Mouse (Mus musculus) brown adipose tissue, adult 24 weeks (tissue): ENCODE results near the gene Krt16. TPM values are rescaled to one million over a fixed set of nuclear protein-coding genes. Genes with fewer than 3 reads are reported as not detected.
"Not testable (repeated sequence)": the region's sequence is repeated elsewhere in the genome, so short reads cannot be mapped to it uniquely, and the experiment has no call there.

ENCODE experiments used
- H3K27ac ChIP-seq: fragments of 200-500 bp; replicated peaks from 2 replicates; pipeline ENCODE4 v1.5.1; 2012; ENCODE audit warnings: low read depth, mild to moderate bottlenecking, low read length
- H3K4me1 ChIP-seq: fragments of 200-500 bp; 2 replicates; pipeline ENCODE4 v1.6.1; 2012; ENCODE audit warnings: low read length, mixed read lengths; ENCODE audit not compliant: control insufficient read depth, insufficient read depth, insufficient read length
- H3K4me3 ChIP-seq: fragments of 200-500 bp; 2 replicates; pipeline ENCODE4 v1.5.1; 2012; ENCODE audit warnings: low read depth, mild to moderate bottlenecking, low read length, moderate library complexity; ENCODE audit not compliant: insufficient read depth
- polyA plus RNA-seq: library from polyadenylated mRNA; stranded (reverse); fragments of >200 nt; gene quantifications from 2 replicates; pipeline ENCODE4 v1.2.4, GENCODE M21; 2012; ENCODE audit not compliant: missing spikeins, insufficient read depth, insufficient read length

Gene Krt16
- polyA plus RNA-seq, 1 experiment = not detected

GRCm38 (mm10) chr11:100269821-100270332 is 21.2 kb upstream of the Krt16 start, which contains the start of gene Krt42:
Gene Krt42, minus strand, starts transcription at chr11:100269871.
- Histone ChIP-seq H3K4me3 (no peak within 1 kb of the TSS), H3K27ac (no peak within 1 kb of the TSS), H3K4me1 (no peaks in the 10 kb centered on the region)

GRCm38 (mm10) chr11:100262058-100262980 is 13.6 kb upstream of the Krt16 start:
- Histone ChIP-seq H3K4me1 (no peaks in the 10 kb centered on the region), H3K27ac (no peak overlapping the region), H3K4me3 (no peak overlapping the region)

- Histone ChIP-seq H3K4me1 (no peaks in the 10 kb centered on the region), H3K4me3 (no peak overlapping the region), H3K27ac (no peak overlapping the region)
Measured at GRCm38 (mm10) chr11:100261235-100261605, 12.5 kb upstream of the Krt16 start.

GRCm38 (mm10) chr11:100260514-100261234 is 12.0 kb upstream of the Krt16 start, which contains the start of gene Krt17:
Gene Krt17, minus strand, starts transcription at chr11:100261029.
- H3K4me1 ChIP-seq = no peaks in the 10 kb centered on the region

GRCm38 (mm10) chr11:100259079-100259478 is 10.4 kb upstream of the Krt16 start:
- Histone ChIP-seq H3K27ac (no peak overlapping the region), H3K4me1 (no peaks in the 10 kb centered on the region), H3K4me3 (no peak overlapping the region)

More at GRCm38 (mm10) chr11:100260514-100261234, 12.0 kb upstream of the Krt16 start, which contains the start of gene Krt17:
- no peak within 1 kb of the TSS for H3K27ac ChIP-seq
- H3K4me3 ChIP-seq = no peak within 1 kb of the TSS

- no peaks in the 10 kb centered on the region for H3K4me1 ChIP-seq
- no peak overlapping the region for H3K4me3 ChIP-seq
- H3K27ac ChIP-seq = no peak overlapping the region
Measured at GRCm38 (mm10) chr11:100257967-100258366, 9.3 kb upstream of the Krt16 start.

- H3K4me1 ChIP-seq = no peaks in the 10 kb centered on the region
- no peak overlapping the region for H3K27ac ChIP-seq
- no peak overlapping the region for H3K4me3 ChIP-seq
Measured at GRCm38 (mm10) chr11:100255514-100255913, 6.8 kb upstream of the Krt16 start.

- Histone ChIP-seq H3K27ac (no peak overlapping the region), H3K4me1 (no peaks in the 10 kb centered on the region), H3K4me3 (no peak overlapping the region)
Measured at GRCm38 (mm10) chr11:100254360-100255090, 5.8 kb upstream of the Krt16 start.

- not testable (repeated sequence) for H3K4me1 ChIP-seq, H3K4me3 ChIP-seq, H3K27ac ChIP-seq
Measured at GRCm38 (mm10) chr11:100246471-100246870, 2.2 kb downstream of the Krt16 start.

- H3K27ac ChIP-seq, H3K4me3 ChIP-seq, H3K4me1 ChIP-seq: not testable (repeated sequence)
Measured at GRCm38 (mm10) chr11:100240272-100240671, 8.4 kb downstream of the Krt16 start.

- H3K27ac ChIP-seq = no peak overlapping the region
- no peak overlapping the region for H3K4me3 ChIP-seq
- H3K4me1 ChIP-seq = no peaks in the 10 kb centered on the region
Measured at GRCm38 (mm10) chr11:100221741-100222140, 27.0 kb downstream of the Krt16 start.

- no peak overlapping the region for H3K4me3 ChIP-seq
Measured at GRCm38 (mm10) chr11:100219304-100219703, 29.4 kb downstream of the Krt16 start.

GRCm38 (mm10) chr11:100208542-100208941 is 40.2 kb downstream of the Krt16 start:
- H3K4me1 ChIP-seq = no peaks in the 10 kb centered on the region
- no peak overlapping the region for H3K4me3 ChIP-seq
- no peak overlapping the region for H3K27ac ChIP-seq

More at GRCm38 (mm10) chr11:100219304-100219703, 29.4 kb downstream of the Krt16 start:
- no peak overlapping the region for H3K27ac ChIP-seq
- H3K4me1 ChIP-seq = no peaks in the 10 kb centered on the region

- no peak within 1 kb of the TSS for H3K27ac ChIP-seq
- H3K4me3 ChIP-seq = no peak within 1 kb of the TSS
- H3K4me1 ChIP-seq = no peaks in the 10 kb centered on the region
Measured at GRCm38 (mm10) chr11:100207498-100207897, 41.2 kb downstream of the Krt16 start, which contains the start of gene Krt14. Gene Krt14, minus strand, starts transcription at chr11:100207548.

GRCm38 (mm10) chr11:100203448-100203847 is 45.3 kb downstream of the Krt16 start:
- H3K4me3 ChIP-seq = no peak overlapping the region
- H3K27ac ChIP-seq = no peak overlapping the region
- H3K4me1 ChIP-seq = no peaks in the 10 kb centered on the region
